Mouse (Mus musculus) T-helper 2 cell (primary cell): Measurements from ENCODE around the gene Zfp746.
"Not testable (repeated sequence)": the region's sequence is repeated elsewhere in the genome, so short reads cannot be mapped to it uniquely, and the experiment has no call there.

ENCODE experiments used
- in situ Hi-C: fragments of 300-600 bp; cut with MboI, MseI; formaldehyde crosslinking; loops from one replicate; pipeline ENCODE4 v1.15.1; 2025; ENCODE audit warnings: high pct_unique_total_duplicates

Zfp746 gene

GRCm38 (mm10) chr6:48086471-48086878 is at the start of gene Zfp746:
Zfp746 (minus strand) TSS chr6:48086593.
- in situ Hi-C loops: no loop called here

GRCm38 (mm10) chr6:48121092-48121491 is 34.7 kb upstream of the Zfp746 start:
- in situ Hi-C loops: not testable (repeated sequence)

GRCm38 (mm10) chr6:48116036-48116435 is 29.6 kb upstream of the Zfp746 start:
- in situ Hi-C loops: no loop called here

GRCm38 (mm10) chr6:48086957-48087715 is 743 bp upstream of the Zfp746 start:
- in situ Hi-C loops: no loop called here

- in situ Hi-C loops: no loop called here
Measured at GRCm38 (mm10) chr6:48085521-48086404, 630 bp downstream of the Zfp746 start.

- in situ Hi-C loops: no loop called here
Measured at GRCm38 (mm10) chr6:48083733-48084191, 2.6 kb downstream of the Zfp746 start.

- in situ Hi-C loops: no loop called here
Measured at GRCm38 (mm10) chr6:48081952-48082351, 4.4 kb downstream of the Zfp746 start.

- in situ Hi-C loops: no loop called here
Measured at GRCm38 (mm10) chr6:48081021-48081420, 5.4 kb downstream of the Zfp746 start.

- in situ Hi-C loops: no loop called here
Measured at GRCm38 (mm10) chr6:48073316-48073715, 13.1 kb downstream of the Zfp746 start.

- in situ Hi-C loops: no loop called here
Measured at GRCm38 (mm10) chr6:48067492-48067891, 18.9 kb downstream of the Zfp746 start.

GRCm38 (mm10) chr6:48065587-48066075 is 20.8 kb downstream of the Zfp746 start:
- in situ Hi-C loops: no loop called here

- in situ Hi-C loops: no loop called here
Measured at GRCm38 (mm10) chr6:48064451-48064850, 21.9 kb downstream of the Zfp746 start.

GRCm38 (mm10) chr6:48063940-48064339 is 22.5 kb downstream of the Zfp746 start:
- in situ Hi-C loops: no loop called here

- in situ Hi-C loops: no loop called here
Measured at GRCm38 (mm10) chr6:48060895-48061294, 25.5 kb downstream of the Zfp746 start.

- in situ Hi-C loops: no loop called here
Measured at GRCm38 (mm10) chr6:48060421-48060820, 26.0 kb downstream of the Zfp746 start.

GRCm38 (mm10) chr6:48052136-48052535 is 34.3 kb downstream of the Zfp746 start:
- in situ Hi-C loops: no loop called here

GRCm38 (mm10) chr6:48051666-48052065 is 34.7 kb downstream of the Zfp746 start:
- in situ Hi-C loops: no loop called here

- in situ Hi-C loops: loop anchor here (10.0 kb wide), 1 partner anchor 255 kb away; no protein-coding TSS in a partner anchor
Measured at GRCm38 (mm10) chr6:48049273-48050065, 36.9 kb downstream of the Zfp746 start.

- in situ Hi-C loops: loop anchor here (10.0 kb wide), 1 partner anchor 254 kb away; no protein-coding TSS in a partner anchor
Measured at GRCm38 (mm10) chr6:48048426-48049272, 37.7 kb downstream of the Zfp746 start, which contains the start of gene Zfp777. Zfp777 (minus strand) TSS chr6:48048911.
